Mouse (Mus musculus): Measurements from ENCODE around the gene Gucd1.

GRCm38 (mm10) chr10:75555557-75555956, 37.8 kb upstream of the Gucd1 start:
- TF ChIP-seq POLR2A (IDR thresholded peaks at IDR 0.05; ENCODE audit: low read depth, low read length) (no peak), CTCF (IDR thresholded peaks at IDR 0.05; ENCODE audit: extremely low read depth, insufficient read depth, insufficient read length, insufficient replicate concordance) (no peak)
